Mouse (Mus musculus) stomach, embryonic 14.5 days (tissue): ENCODE results near the gene Rras2. TPM values are rescaled to one million over a fixed set of nuclear protein-coding genes. Genes with fewer than 3 reads are reported as not detected.

Experiments
- ATAC-seq: fragments of 200-750 bp; cut with Nextera tagmentation; 2 replicates; pipeline ENCODE4 v1.8.0; 2017; ENCODE audit warnings: low read depth, moderate TSS enrichment; ENCODE audit not compliant: insufficient number of reproducible peaks, insufficient read depth, low FRiP score
- H3K27ac ChIP-seq: fragments of 300-500 bp; sonication (generic); 2 replicates; pipeline ENCODE4 v1.5.1; 2014; ENCODE audit warnings: mild to moderate bottlenecking, low read length, moderate library complexity, mixed read lengths
- H3K27me3 ChIP-seq: fragments of 300-500 bp; sonication (generic); 2 replicates; pipeline ENCODE4 v1.6.1; 2014; ENCODE audit warnings: low read length, control low read depth, mixed read lengths; ENCODE audit not compliant: control insufficient read depth, insufficient read depth
- H3K36me3 ChIP-seq: fragments of 300-500 bp; sonication (generic); 2 replicates; pipeline ENCODE4 v1.6.1; 2014; ENCODE audit warnings: mild to moderate bottlenecking, control low read depth, low read length, moderate library complexity, mixed read lengths; ENCODE audit not compliant: control insufficient read depth, insufficient read depth
- H3K4me1 ChIP-seq: fragments of 300-500 bp; sonication (generic); 2 replicates; pipeline ENCODE4 v1.6.1; 2014; ENCODE audit warnings: low read length, control low read depth, mixed read lengths; ENCODE audit not compliant: control insufficient read depth, insufficient read depth
- H3K4me2 ChIP-seq: fragments of 300-500 bp; sonication (generic); replicated peaks from 2 replicates; pipeline ENCODE4 v1.6.1; 2014; ENCODE audit warnings: low read depth, low read length, control low read depth
- H3K4me3 ChIP-seq: fragments of 300-500 bp; sonication (generic); 2 replicates; pipeline ENCODE4 v1.5.1; 2014; ENCODE audit warnings: low read depth, low read length, control low read depth
- H3K9ac ChIP-seq: fragments of 300-500 bp; sonication (generic); replicated peaks from 2 replicates; pipeline ENCODE4 v1.6.1; 2014; ENCODE audit warnings: low read depth, mild to moderate bottlenecking, control low read depth, low read length, moderate library complexity, mixed read lengths
- H3K9me3 ChIP-seq: fragments of 300-500 bp; sonication (generic); 2 replicates; pipeline ENCODE4 v1.6.1; 2016; ENCODE audit warnings: low read depth, low read length, control low read depth; ENCODE audit not compliant: control insufficient read depth
- WGBS: fragments of 180-500 bp; shearing (Covaris S2); extraction: QIAGEN DNeasy Blood & Tissue Kit; methylation state at CpG from one replicate; pipeline ENCODE4 v1.1.7; 2014; 5-methylcytosine and 5-hydroxymethylcytosine counted together
- polyA plus RNA-seq: library from polyadenylated mRNA; unstranded; fragments of >200 nt; fragmentation: Nextera tagmentation; extraction: Ambion mirVana; gene quantifications from 2 replicates; pipeline ENCODE4 v1.2.1, GENCODE M21; 2014

Rras2 gene
- 29.4 and 30.1 TPM in 2 replicates for polyA plus RNA-seq

GRCm38 (mm10) chr7:114117444-114117905 lies at the start of gene Rras2:
TSS of gene Rras2 (minus strand) at chr7:114117781.
- Histone ChIP-seq H3K4me1 (peaks cover 3% of the 10 kb centered on the region; the same call in 1 of the 2 replicates), H3K27ac (peak within 1 kb of the TSS; percentile 92), H3K9ac (peak within 1 kb of the TSS; percentile 71), H3K27me3 (no peaks in the 10 kb centered on the region), H3K4me2 (peak within 1 kb of the TSS; percentile 72), H3K4me3 (peak within 1 kb of the TSS; percentile 82), H3K36me3 (no peaks in the 10 kb centered on the region), H3K9me3 (no peaks in the 10 kb centered on the region)
- WGBS, result under 1% methylated on average over 55 of the region's 55 CpGs
- peak; percentile 97 for ATAC-seq

GRCm38 (mm10) chr7:114162975-114163374 lies 45.4 kb upstream of the Rras2 start:
- H3K9ac ChIP-seq, result no peak overlapping the region
- H3K27me3 ChIP-seq, result no peaks in the 10 kb centered on the region
- H3K4me3 ChIP-seq, result no peak overlapping the region
- no peak overlapping the region for H3K4me2 ChIP-seq
- H3K27ac ChIP-seq, result no peak overlapping the region
- H3K36me3 ChIP-seq, result no peaks in the 10 kb centered on the region
- no peak for ATAC-seq
- H3K4me1 ChIP-seq, result no peaks in the 10 kb centered on the region
- WGBS, result 79% methylated on average over 5 of the region's 5 CpGs
- no peaks in the 10 kb centered on the region for H3K9me3 ChIP-seq

DNA sequence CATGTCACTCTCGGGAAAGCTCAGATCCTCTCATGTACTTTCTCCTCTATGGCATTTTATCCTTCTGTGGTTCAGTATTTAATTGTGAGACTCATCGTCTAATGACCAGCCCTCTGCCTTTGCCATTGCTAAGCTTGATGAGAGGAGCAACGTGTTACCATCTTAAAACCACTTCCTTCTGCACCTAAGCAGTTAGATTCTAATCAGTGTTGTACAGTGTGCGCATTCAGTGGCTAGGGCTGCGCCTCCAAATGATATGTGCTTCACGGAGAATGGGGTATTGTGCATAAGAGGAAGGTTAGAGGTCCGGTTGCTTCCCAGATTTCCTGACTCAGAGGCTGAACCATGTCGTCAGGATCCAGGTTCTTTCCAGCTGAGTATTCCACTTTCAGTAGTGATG lies 43.5 kb upstream of the Rras2 start:
- Histone ChIP-seq H3K9me3 (no peaks in the 10 kb centered on the region), H3K27me3 (no peaks in the 10 kb centered on the region), H3K4me1 (no peaks in the 10 kb centered on the region), H3K27ac (no peak overlapping the region), H3K4me3 (no peak overlapping the region), H3K9ac (no peak overlapping the region), H3K4me2 (no peak overlapping the region), H3K36me3 (no peaks in the 10 kb centered on the region)
- 77% methylated on average over 8 of the region's 8 CpGs for WGBS
- no peak for ATAC-seq

DNA sequence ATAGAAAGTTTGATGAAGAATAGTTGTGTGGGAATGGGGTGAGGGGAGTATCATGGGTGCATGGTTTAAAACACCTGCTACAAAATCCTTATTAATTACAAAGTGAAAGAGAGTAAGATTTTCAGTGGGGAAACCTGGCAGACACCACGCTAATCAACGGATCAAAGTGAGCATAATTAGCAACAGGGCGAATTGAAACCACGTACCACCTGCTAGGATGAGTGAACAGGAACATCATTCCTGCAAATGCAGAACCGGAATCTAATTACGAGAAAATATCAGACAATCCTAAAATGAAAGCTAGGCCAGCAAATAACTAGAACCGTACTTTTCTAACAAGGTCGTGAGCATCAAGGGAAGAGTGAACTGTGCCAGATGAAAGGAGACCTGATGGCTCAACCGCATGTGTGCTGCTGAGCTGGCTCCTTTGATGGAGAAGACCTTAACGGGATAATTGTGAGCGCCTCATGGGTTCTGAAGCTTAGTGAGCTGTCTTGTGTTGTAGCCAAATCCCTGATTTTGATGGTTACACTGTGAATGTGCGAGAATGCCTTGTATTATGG lies 40.2 kb upstream of the Rras2 start:
- 86% methylated on average over 12 of the region's 12 CpGs for WGBS
- Histone ChIP-seq H3K9ac (no peak overlapping the region), H3K36me3 (no peaks in the 10 kb centered on the region), H3K27ac (no peak overlapping the region), H3K4me2 (no peak overlapping the region), H3K9me3 (no peaks in the 10 kb centered on the region), H3K4me3 (no peak overlapping the region), H3K27me3 (no peaks in the 10 kb centered on the region), H3K4me1 (no peaks in the 10 kb centered on the region)
- no peak for ATAC-seq

- 96% methylated on average over 4 of the region's 4 CpGs for WGBS
- H3K4me1 ChIP-seq, result no peaks in the 10 kb centered on the region
- no peaks in the 10 kb centered on the region for H3K9me3 ChIP-seq
- no peak overlapping the region for H3K9ac ChIP-seq
- ATAC-seq, result no peak
- no peak overlapping the region for H3K4me3 ChIP-seq
- no peak overlapping the region for H3K27ac ChIP-seq
- H3K27me3 ChIP-seq, result no peaks in the 10 kb centered on the region
- no peaks in the 10 kb centered on the region for H3K36me3 ChIP-seq
- H3K4me2 ChIP-seq, result no peak overlapping the region
Measured at GRCm38 (mm10) chr7:114156364-114156763, 38.8 kb upstream of the Rras2 start.

DNA sequence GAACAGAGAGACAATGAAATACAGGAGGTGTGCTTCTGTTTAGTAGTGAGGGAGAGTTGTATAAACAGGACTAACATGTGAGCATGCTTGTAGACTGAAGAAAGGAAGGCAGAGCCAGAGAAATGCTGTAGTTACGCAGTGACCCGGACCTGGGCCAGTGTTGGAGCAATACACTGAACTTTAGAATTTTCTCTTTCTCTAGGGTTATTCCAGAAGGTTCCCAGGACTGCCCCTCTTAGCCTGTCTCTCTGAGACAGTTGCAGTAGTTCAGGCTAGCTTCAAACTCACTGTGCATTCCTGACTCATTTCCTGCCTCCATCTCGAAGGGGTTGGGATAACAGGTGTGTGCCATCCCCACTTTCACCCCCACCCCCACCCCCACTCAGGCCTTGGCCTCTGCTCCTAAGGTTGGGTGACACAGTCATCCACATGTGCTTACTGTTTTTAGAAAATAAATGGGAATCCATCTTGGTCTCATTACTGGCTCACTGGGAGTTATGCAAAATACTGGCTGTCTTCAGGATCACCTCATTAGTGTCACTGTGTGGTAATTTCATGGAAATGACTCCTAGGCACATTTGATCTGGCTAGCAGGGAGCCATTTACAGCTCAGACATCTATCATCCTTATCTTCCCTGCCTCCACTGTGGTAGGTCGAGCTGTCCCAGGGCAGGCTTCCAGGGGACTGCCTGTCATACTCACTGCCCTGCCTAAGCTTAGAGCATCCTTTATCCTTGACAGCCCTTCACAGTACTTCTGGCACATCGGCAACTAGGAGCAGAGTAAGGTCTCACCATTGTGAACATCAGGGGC lies 37.7 kb upstream of the Rras2 start:
- H3K4me1 ChIP-seq, result no peaks in the 10 kb centered on the region
- no peak overlapping the region for H3K4me2 ChIP-seq
- ATAC-seq, result no peak
- H3K27ac ChIP-seq, result no peak overlapping the region
- H3K27me3 ChIP-seq, result no peaks in the 10 kb centered on the region
- H3K36me3 ChIP-seq, result no peaks in the 10 kb centered on the region
- WGBS, result 40% methylated on average over 5 of the region's 5 CpGs
- H3K9ac ChIP-seq, result no peak overlapping the region
- H3K9me3 ChIP-seq, result no peaks in the 10 kb centered on the region
- no peak overlapping the region for H3K4me3 ChIP-seq

GRCm38 (mm10) chr7:114151036-114151780 lies 33.6 kb upstream of the Rras2 start:
- Histone ChIP-seq H3K4me1 (no peaks in the 10 kb centered on the region), H3K36me3 (no peaks in the 10 kb centered on the region), H3K9ac (no peak overlapping the region), H3K27ac (no peak overlapping the region), H3K27me3 (no peaks in the 10 kb centered on the region), H3K4me2 (no peak overlapping the region), H3K4me3 (no peak overlapping the region), H3K9me3 (no peaks in the 10 kb centered on the region)
- no peak for ATAC-seq
- WGBS, result 93% methylated on average over 5 of the region's 5 CpGs

DNA sequence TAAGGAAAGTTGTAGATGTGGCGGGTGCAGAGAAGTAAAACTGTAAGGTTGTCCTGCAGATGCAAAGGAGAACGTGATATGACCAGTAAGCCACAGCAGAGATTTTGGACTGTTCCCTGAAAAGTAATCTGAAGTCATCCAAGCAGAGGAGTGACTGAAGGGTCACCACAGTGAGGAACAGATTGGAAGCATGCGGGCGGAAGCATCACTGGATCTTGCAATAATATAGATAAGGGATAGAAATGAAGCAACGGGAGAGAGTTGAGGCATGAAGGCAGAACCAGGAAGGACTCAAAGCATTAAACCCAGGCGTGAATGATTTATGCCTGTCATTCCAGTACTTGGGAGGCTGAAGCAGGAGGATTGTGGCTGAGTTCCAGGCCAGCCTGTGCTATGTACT lies 32.0 kb upstream of the Rras2 start:
- H3K9ac ChIP-seq, result no peak overlapping the region
- H3K27ac ChIP-seq, result no peak overlapping the region
- H3K36me3 ChIP-seq, result no peaks in the 10 kb centered on the region
- H3K9me3 ChIP-seq, result no peaks in the 10 kb centered on the region
- no peak for ATAC-seq
- WGBS, result 87% methylated on average over 6 of the region's 6 CpGs
- no peaks in the 10 kb centered on the region for H3K4me1 ChIP-seq
- no peak overlapping the region for H3K4me3 ChIP-seq
- no peaks in the 10 kb centered on the region for H3K27me3 ChIP-seq
- no peak overlapping the region for H3K4me2 ChIP-seq
